Mouse (Mus musculus): Measurements from ENCODE around the gene Olfr3. TPM values are rescaled to one million over a fixed set of nuclear protein-coding genes. Genes with fewer than 3 reads are reported as not detected.

Olfr3 gene
- total RNA-seq, 1 experiment, result not detected

GRCm38 (mm10) chr2:36783976-36784375, 32.9 kb downstream of the Olfr3 start, which contains the start of gene Olfr348:
Gene Olfr348 (plus strand): TSS chr2:36784276.
- H3K36me3 ChIP-seq (ENCODE audit: control insufficient read depth, insufficient read depth, low read length, poor library complexity, severe bottlenecking), result no peaks in the 10 kb centered on the region
- DNase-seq (ENCODE audit: low read depth, low spot score), result no peak
- H3K9ac ChIP-seq (ENCODE audit: insufficient read depth, low read depth, low read length, poor library complexity, severe bottlenecking), result no peak within 1 kb of the TSS
- H3K4me3 ChIP-seq (ENCODE audit: insufficient read depth in 1 of 2, low read depth in 1 of 2, low read length in 2 of 2, poor library complexity in 1 of 2, severe bottlenecking in 1 of 2), result no peak within 1 kb of the TSS
- in situ Hi-C loops (cut with MboI; ENCODE audit: low sequenced_read_pairs in 2 of 2, unreplicated experiment in 2 of 2), result no loop called here
- H3K9me3 ChIP-seq (ENCODE audit: control insufficient read depth, insufficient read depth, low read depth, low read length), result no peaks in the 10 kb centered on the region
- TF ChIP-seq CHD2 (IDR thresholded peaks at IDR 0.05; ENCODE audit: low read depth, low read length) (no peak), ZNF384 (IDR thresholded peaks at IDR 0.05; ENCODE audit: low read depth, low read length) (no peak), MAFK (IDR thresholded peaks at IDR 0.05; ENCODE audit: insufficient read depth, low read depth, low read length) (no peak), ZC3H11A (IDR thresholded peaks at IDR 0.05; ENCODE audit: borderline replicate concordance, low read depth, low read length) (no peak), HCFC1 (IDR thresholded peaks at IDR 0.05; ENCODE audit: borderline replicate concordance, insufficient read depth, low read length) (no peak)
- no peak within 1 kb of the TSS for H3K27ac ChIP-seq (ENCODE audit: insufficient read depth, low read depth, low read length, poor library complexity, severe bottlenecking)
- H3K4me1 ChIP-seq (ENCODE audit: control insufficient read depth in 2 of 2, insufficient read depth in 2 of 2, low read length in 2 of 2, poor library complexity in 1 of 2), result no peaks in the 10 kb centered on the region

Other genes starting within 250 kb of the Olfr3 start
- not detected in 2 replicates for gene Olfr345, start 177.0 kb downstream of the Olfr3 start, total RNA-seq (2012; rRNA removed)
- not detected in 2 replicates for gene Olfr346, start 131.2 kb downstream of the Olfr3 start, total RNA-seq (2012; rRNA removed)
- gene Olfr347, start 85.1 kb downstream of the Olfr3 start, total RNA-seq (2012; rRNA removed), result not detected in 2 replicates
- gene Olfr348, start 32.8 kb downstream of the Olfr3 start, total RNA-seq (2012; rRNA removed), result not detected in 2 replicates
- not detected in 2 replicates for gene Olfr50, start 26.5 kb downstream of the Olfr3 start, total RNA-seq (2012; rRNA removed)
- gene Olfr350, start 29.3 kb upstream of the Olfr3 start, total RNA-seq (2012; rRNA removed), result not detected in 2 replicates
- gene Olfr351, start 45.6 kb upstream of the Olfr3 start, total RNA-seq (2012; rRNA removed), result not detected in 2 replicates
- not detected in 2 replicates for gene Olfr352, start 51.4 kb upstream of the Olfr3 start, total RNA-seq (2012; rRNA removed)
- gene Olfr353, start 75.9 kb upstream of the Olfr3 start, total RNA-seq (2012; rRNA removed), result not detected in 2 replicates
- not detected in 2 replicates for gene Olfr354, start 88.6 kb upstream of the Olfr3 start, total RNA-seq (2012; rRNA removed)
- not detected in 2 replicates for gene Olfr355, start 111.9 kb upstream of the Olfr3 start, total RNA-seq (2012; rRNA removed)
- not detected in 2 replicates for gene Olfr356, start 120.1 kb upstream of the Olfr3 start, total RNA-seq (2012; rRNA removed)
- not detected in 2 replicates for gene Olfr357, start 176.8 kb upstream of the Olfr3 start, total RNA-seq (2012; rRNA removed)
- gene Olfr358, start 192.3 kb upstream of the Olfr3 start, total RNA-seq (2012; rRNA removed), result not detected in 2 replicates
- not detected in 2 replicates for gene Olfr360, start 248.7 kb upstream of the Olfr3 start, total RNA-seq (2012; rRNA removed)